Mouse (Mus musculus) C2C12 (cell line): Measurements from ENCODE around the gene Smg9.

ENCODE experiments used
- CTCF ChIP-seq: IDR thresholded peaks from one replicate; pipeline ENCODE4 v1.5.1; 2011; ENCODE audit not compliant: control insufficient read depth, insufficient read depth, insufficient read length
- MYOG ChIP-seq: IDR thresholded peaks from one replicate; pipeline ENCODE4 v1.6.1; 2011; ENCODE audit not compliant: control insufficient read depth, insufficient read length; ENCODE audit errors: extremely low read depth
- USF1 ChIP-seq: IDR thresholded peaks from one replicate; pipeline ENCODE4 v1.6.1; 2011; ENCODE audit warnings: low read depth, mild to moderate bottlenecking, control low read depth, moderate library complexity

DNA sequence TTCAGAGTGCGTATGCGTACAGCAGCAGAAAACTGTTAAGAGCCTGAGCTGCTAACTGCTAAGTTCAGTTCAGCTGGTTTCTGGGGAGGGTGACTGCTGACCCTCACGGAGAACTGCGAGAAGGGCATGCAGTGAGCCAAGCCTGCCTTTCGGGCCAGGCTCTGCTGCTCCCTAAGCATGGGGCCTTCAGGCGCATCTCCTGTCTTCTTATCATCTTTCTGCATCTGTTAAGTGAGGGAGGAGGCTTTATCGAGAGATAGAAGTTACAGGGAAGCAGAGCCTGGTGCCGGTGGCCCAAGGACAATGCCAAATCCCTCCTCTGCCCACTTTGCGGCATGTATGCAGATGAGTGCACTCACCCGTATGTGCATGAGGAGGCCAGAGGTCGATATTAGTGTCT is 2.6 kb upstream of the Smg9 start:
- TF ChIP-seq CTCF (no peak), USF1 (no peak), MYOG (no peak)
